Mouse (Mus musculus) lung, postnatal 0 days (tissue): ENCODE measurements around the gene Rilpl1. TPM values are rescaled to one million over a fixed set of nuclear protein-coding genes. Genes with fewer than 3 reads are reported as not detected.

Experiments
- ATAC-seq: fragments of 200-750 bp; cut with Nextera tagmentation; 2 replicates; pipeline ENCODE4 v1.8.0; 2017; ENCODE audit warnings: moderate library complexity
- DNase-seq: peaks from one replicate; pipeline ENCODE4 v3.0.0-alpha.2; 2016; ENCODE audit warnings: low spot score
- H3K27ac ChIP-seq: fragments of 300-500 bp; sonication (generic); 2 replicates; pipeline ENCODE4 v1.5.1; 2014; ENCODE audit warnings: antibody characterized with exemption, mild to moderate bottlenecking, low read length, mixed read lengths
- H3K27me3 ChIP-seq: fragments of 300-500 bp; sonication (generic); replicated peaks from 2 replicates; pipeline ENCODE4 v1.6.1; 2014; ENCODE audit warnings: low read length, mixed read lengths; ENCODE audit not compliant: insufficient read depth
- H3K36me3 ChIP-seq: fragments of 300-500 bp; sonication (generic); 2 replicates; pipeline ENCODE4 v1.6.1; 2014; ENCODE audit warnings: low read length, mixed read lengths; ENCODE audit not compliant: insufficient read depth
- H3K4me1 ChIP-seq: fragments of 300-500 bp; sonication (generic); 2 replicates; pipeline ENCODE4 v1.6.1; 2014; ENCODE audit warnings: antibody characterized with exemption, low read depth, low read length, mixed read lengths; ENCODE audit not compliant: insufficient read depth
- H3K4me2 ChIP-seq: fragments of 300-500 bp; sonication (generic); replicated peaks from 2 replicates; pipeline ENCODE4 v1.6.1; 2014; ENCODE audit warnings: low read depth, mild to moderate bottlenecking, low read length, moderate library complexity, mixed read lengths
- H3K4me3 ChIP-seq: fragments of 300-500 bp; sonication (generic); 2 replicates; pipeline ENCODE4 v1.5.1; 2014; ENCODE audit warnings: low read depth, low read length
- H3K9ac ChIP-seq: fragments of 300-500 bp; sonication (generic); replicated peaks from 2 replicates; pipeline ENCODE4 v1.6.1; 2014; ENCODE audit warnings: low read depth, mild to moderate bottlenecking
- H3K9me3 ChIP-seq: fragments of 300-500 bp; sonication (generic); 2 replicates; pipeline ENCODE4 v1.6.1; 2016; ENCODE audit warnings: low read length, mixed read lengths
- CTCF ChIP-seq: IDR thresholded peaks from 2 replicates; pipeline ENCODE4 v1.5.1; 2016; ENCODE audit warnings: antibody characterized with exemption, mild to moderate bottlenecking
- EP300 ChIP-seq: IDR thresholded peaks from 2 replicates; pipeline ENCODE4 v1.6.1; 2016; ENCODE audit warnings: antibody characterized with exemption, mild to moderate bottlenecking, control low read depth
- WGBS: fragments of 180-500 bp; shearing (Covaris S2); extraction: QIAGEN DNeasy Blood & Tissue Kit; methylation state at CpG from one replicate; pipeline ENCODE4 v1.1.7; 2014; 5-methylcytosine and 5-hydroxymethylcytosine counted together
- polyA plus RNA-seq: library from polyadenylated mRNA; unstranded; fragments of >200 nt; fragmentation: Nextera tagmentation; extraction: Ambion mirVana; gene quantifications from 2 replicates; pipeline ENCODE4 v1.2.1, GENCODE M21; 2015

Gene Rilpl1
- 24.4 and 26.6 TPM in 2 replicates for polyA plus RNA-seq

- TF ChIP-seq CTCF = peak; percentile 34; the same call in 1 of the 2 replicates
- no peak for TF ChIP-seq EP300
- Histone ChIP-seq H3K27me3 (no peaks in the 10 kb centered on the region), H3K27ac (peak within 1 kb of the TSS; percentile 89), H3K4me2 (peak within 1 kb of the TSS; percentile 78), H3K36me3 (no peaks in the 10 kb centered on the region), H3K4me1 (peaks cover 20% of the 10 kb centered on the region), H3K4me3 (peak within 1 kb of the TSS; percentile 82), H3K9me3 (no peaks in the 10 kb centered on the region), H3K9ac (peak within 1 kb of the TSS; percentile 70)
- peak; percentile 86 for ATAC-seq
- 1% methylated on average over 66 of the region's 96 CpGs for WGBS
- DNase-seq = peak; percentile 79
Observed at GRCm38 (mm10) chr5:124530655-124531582, at the start of gene Rilpl1. Rilpl1 (minus strand) TSS chr5:124531391.

GRCm38 (mm10) chr5:124578633-124579317 is 47.6 kb upstream of the Rilpl1 start, which contains the start of the genes Eif2b1 and Gtf2h3:
Eif2b1 (minus strand) TSS chr5:124579131.
Gtf2h3 (plus strand) TSS chr5:124579140.
- Histone ChIP-seq H3K27ac (peak within 1 kb of the TSS; percentile 62; the same call in 1 of the 2 replicates), H3K9ac (peak within 1 kb of the TSS; percentile 50), H3K4me3 (peak within 1 kb of the TSS; percentile 54), H3K4me1 (peaks cover 9% of the 10 kb centered on the region; the same call in 1 of the 2 replicates), H3K27me3 (no peaks in the 10 kb centered on the region), H3K9me3 (no peaks in the 10 kb centered on the region), H3K4me2 (peak within 1 kb of the TSS; percentile 91), H3K36me3 (peaks cover 7% of the 10 kb centered on the region; the same call in 1 of the 2 replicates)
- ATAC-seq = peak; percentile 94
- no peak for TF ChIP-seq CTCF
- TF ChIP-seq EP300 = no peak
- WGBS = under 1% methylated on average over 51 of the region's 51 CpGs
- DNase-seq = peak; percentile 95

GRCm38 (mm10) chr5:124575467-124575866 is 44.3 kb upstream of the Rilpl1 start:
- H3K27ac ChIP-seq = no peak overlapping the region
- H3K27me3 ChIP-seq = no peaks in the 10 kb centered on the region
- no peak overlapping the region for H3K4me2 ChIP-seq
- ATAC-seq = no peak
- H3K4me1 ChIP-seq = peaks cover 9% of the 10 kb centered on the region; the same call in 1 of the 2 replicates
- peaks cover 32% of the 10 kb centered on the region for H3K36me3 ChIP-seq
- no peak overlapping the region for H3K9ac ChIP-seq
- TF ChIP-seq CTCF = no peak
- no peak for TF ChIP-seq EP300
- no peaks in the 10 kb centered on the region for H3K9me3 ChIP-seq
- DNase-seq = peak; percentile 45
- H3K4me3 ChIP-seq = no peak overlapping the region
- 71% methylated on average over 7 of the region's 7 CpGs for WGBS

- 86% methylated on average over 12 of the region's 12 CpGs for WGBS
- Histone ChIP-seq H3K9ac (no peak overlapping the region), H3K27ac (no peak overlapping the region), H3K27me3 (no peaks in the 10 kb centered on the region), H3K9me3 (no peaks in the 10 kb centered on the region), H3K36me3 (peaks cover 47% of the 10 kb centered on the region), H3K4me2 (no peak overlapping the region), H3K4me1 (no peaks in the 10 kb centered on the region), H3K4me3 (no peak overlapping the region)
- TF ChIP-seq CTCF (no peak), EP300 (no peak)
- DNase-seq = no peak
- ATAC-seq = no peak
Observed at GRCm38 (mm10) chr5:124571068-124571467, 39.9 kb upstream of the Rilpl1 start.

GRCm38 (mm10) chr5:124555145-124555544 is 24.0 kb upstream of the Rilpl1 start:
- ATAC-seq = no peak
- Histone ChIP-seq H3K4me2 (no peak overlapping the region), H3K4me3 (no peak overlapping the region), H3K4me1 (peaks cover 4% of the 10 kb centered on the region; the same call in 1 of the 2 replicates), H3K9me3 (no peaks in the 10 kb centered on the region), H3K36me3 (0 out of 2 replicates have a peak, but pooled peaks cover 10% of the 10 kb centered on the region), H3K9ac (no peak overlapping the region), H3K27ac (no peak overlapping the region), H3K27me3 (no peaks in the 10 kb centered on the region)
- TF ChIP-seq CTCF = peak; percentile 54
- no peak for TF ChIP-seq EP300
- 60% methylated on average over 1 of the region's 1 CpGs for WGBS
- DNase-seq = no peak

DNA sequence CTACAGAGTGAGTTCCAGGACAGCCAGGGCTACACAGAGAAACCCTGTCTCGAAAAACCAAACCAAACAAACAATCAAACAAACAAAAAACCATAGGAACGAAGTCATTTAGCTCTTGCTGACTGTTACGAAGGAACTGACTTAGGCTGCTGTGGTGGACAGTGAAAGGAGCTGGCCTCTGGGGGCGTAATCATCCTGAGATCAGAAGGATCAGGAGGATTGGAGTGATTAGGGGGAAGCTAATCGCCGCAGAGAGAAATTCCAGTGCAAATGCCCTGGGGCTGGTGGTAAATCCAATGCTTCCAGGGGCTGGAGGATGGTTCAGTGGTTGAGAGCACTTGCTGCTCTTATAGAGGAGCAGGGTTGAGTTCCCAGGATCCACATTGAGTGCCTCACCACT is 22.4 kb upstream of the Rilpl1 start:
- Histone ChIP-seq H3K9me3 (no peaks in the 10 kb centered on the region), H3K4me3 (no peak overlapping the region), H3K36me3 (0 out of 2 replicates have a peak, but pooled peaks cover 7% of the 10 kb centered on the region), H3K4me1 (peaks cover 4% of the 10 kb centered on the region; the same call in 1 of the 2 replicates), H3K27ac (no peak overlapping the region), H3K4me2 (no peak overlapping the region), H3K27me3 (no peaks in the 10 kb centered on the region), H3K9ac (no peak overlapping the region; the same call in 1 of the 2 replicates)
- ATAC-seq (no peak), DNase-seq (no peak)
- TF ChIP-seq CTCF (no peak), EP300 (no peak)
- WGBS = 69% methylated on average over 6 of the region's 6 CpGs
